Mouse (Mus musculus): ENCODE measurements around the gene Olfr1313.
"Not testable (repeated sequence)": the region's sequence is repeated elsewhere in the genome, so short reads cannot be mapped to it uniquely, and the experiment has no call there.

Olfr1313 gene

DNA sequence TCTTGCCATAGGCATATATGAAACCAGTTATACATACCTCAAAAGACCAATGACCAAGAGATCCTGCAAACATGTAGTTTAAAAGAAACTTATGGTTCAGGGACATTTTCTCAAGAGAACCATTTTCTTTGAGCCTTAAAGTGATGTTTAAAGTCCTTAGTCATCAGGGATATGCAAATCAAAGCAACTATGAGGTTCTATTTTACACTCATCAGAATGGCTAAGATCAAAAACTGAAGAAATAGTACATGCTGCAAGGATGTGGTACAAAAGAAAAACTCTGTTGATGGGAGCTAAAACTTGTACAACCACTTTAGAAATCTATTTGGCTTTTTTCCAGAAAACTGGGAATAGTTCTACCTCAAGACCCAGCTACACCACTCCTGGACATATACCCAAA is at the start of gene Olfr1313:
Gene Olfr1313 (minus strand): TSS at position 101 of the 400 bp plus-strand sequence.
- no peak for DNase-seq

- no peak for DNase-seq
Observed at GRCm38 (mm10) chr2:112115340-112115739, 37.7 kb upstream of the Olfr1313 start, which contains the start of gene Olfr1315-ps1. Gene Olfr1315-ps1 (minus strand): TSS chr2:112115440.

GRCm38 (mm10) chr2:112096681-112097080 is 19.0 kb upstream of the Olfr1313 start, which contains the start of gene Olfr1314:
Gene Olfr1314 (minus strand): TSS chr2:112096781.
- DNase-seq: no peak

GRCm38 (mm10) chr2:112050138-112050537 is 27.5 kb downstream of the Olfr1313 start, which contains the start of gene Olfr1312:
Gene Olfr1312 (minus strand): TSS chr2:112050238.
- no peak for DNase-seq

GRCm38 (mm10) chr2:112026971-112027370 is 50.7 kb downstream of the Olfr1313 start:
- not testable (repeated sequence) for DNase-seq

DNA sequence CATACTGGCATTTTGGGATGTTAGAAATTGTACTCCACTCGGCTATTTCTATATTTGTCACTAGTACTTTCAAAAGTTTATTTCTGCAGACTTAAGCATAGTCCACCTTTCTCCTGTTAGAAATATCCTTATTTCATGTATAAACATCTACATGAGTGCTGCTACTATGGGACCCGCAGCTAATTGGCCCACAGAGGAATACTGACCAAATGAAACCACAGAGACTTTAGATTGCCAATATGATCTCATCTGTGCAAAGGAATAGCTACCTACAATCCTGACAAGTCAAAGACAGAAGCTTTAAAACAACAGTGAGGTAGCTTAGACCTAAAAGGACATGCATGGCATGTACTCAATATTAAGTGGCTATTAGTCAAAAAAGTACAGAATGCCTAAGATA is 53.3 kb downstream of the Olfr1313 start, which contains the start of gene Olfr1311:
Gene Olfr1311 (minus strand): TSS at position 101 of the 400 bp plus-strand sequence.
- DNase-seq: no peak
